30 mouse cellular contexts compared by ENCODE assay signal in the genomic region with DNA sequence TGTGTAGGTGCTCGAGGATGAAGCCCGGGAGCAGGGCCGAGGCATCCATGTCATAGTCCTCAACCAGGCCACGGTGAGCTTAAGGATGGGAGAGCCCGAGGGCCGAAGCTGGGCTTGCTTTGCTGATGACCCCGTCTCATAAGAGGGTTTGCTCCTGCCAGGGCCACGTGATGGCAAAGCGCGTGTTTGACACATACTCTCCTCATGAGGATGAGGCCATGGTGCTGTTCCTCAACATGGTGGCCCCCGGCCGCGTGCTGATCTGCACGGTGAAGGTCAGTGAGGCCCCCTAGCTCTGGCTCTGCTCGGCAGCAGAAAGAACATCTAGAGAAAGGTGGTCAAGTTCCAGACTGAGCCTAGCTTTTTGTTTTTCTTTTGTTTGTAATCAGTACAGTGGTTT. TPM values are rescaled to one million over a fixed set of nuclear protein-coding genes. Genes with fewer than 3 reads are reported as not detected.
"Had no signal": no experiment of that assay in that cellular context is flagged by ENCODE, and none has a peak within 500 bp of the region (broad histone marks: within the 10 kb centered on the region; RNA-seq: fewer than 3 reads in every experiment).

No protein-coding gene starts in this region.

- H3K27ac ChIP-seq: gastrocnemius, adult 2 months; heart, embryonic 10.5 days; hindbrain, embryonic 10.5 days; hindbrain, embryonic 12.5 days; hindbrain, embryonic 15.5 days; kidney, embryonic 15.5 days; kidney, postnatal 0 days; limb, embryonic 12.5 days; limb, embryonic 15.5 days; liver, embryonic 12.5 days had no signal

- H3K9ac ChIP-seq: heart, embryonic 12.5 days; hindbrain, embryonic 12.5 days; hindbrain, embryonic 15.5 days; kidney, embryonic 15.5 days; limb, embryonic 12.5 days; limb, embryonic 15.5 days; liver, embryonic 12.5 days had no signal

- DNase-seq: gastrocnemius, adult 2 months; gastrocnemius, postnatal 10 days; gastrocnemius, postnatal 25 days; heart, postnatal 10 days; heart, postnatal 4 days; kidney, adult 11 months; kidney, adult 2 months; kidney, adult 9 months; kidney, postnatal 14 days; kidney, postnatal 36 days; layer of hippocampus, adult 9-11 months; layer of hippocampus, postnatal 36 days; left cerebral cortex, postnatal 4 days had no signal

- H3K4me2 ChIP-seq: heart, embryonic 12.5 days; hindbrain, embryonic 12.5 days; hindbrain, embryonic 15.5 days; kidney, embryonic 15.5 days; limb, embryonic 12.5 days; limb, embryonic 15.5 days; liver, embryonic 12.5 days had no signal

- H3K9me3 ChIP-seq: heart, embryonic 10.5 days; heart, embryonic 12.5 days; hindbrain, embryonic 10.5 days; hindbrain, embryonic 12.5 days; hindbrain, embryonic 15.5 days; kidney, embryonic 15.5 days; limb, embryonic 12.5 days; limb, embryonic 15.5 days; liver, embryonic 12.5 days had no signal

- H3K27me3 ChIP-seq: heart, embryonic 12.5 days; hindbrain, embryonic 12.5 days; hindbrain, embryonic 15.5 days; kidney, embryonic 15.5 days; limb, embryonic 12.5 days; limb, embryonic 15.5 days; liver, embryonic 12.5 days had no signal

- ATAC-seq: forebrain, embryonic 16.5 days; inflammation-experienced regulatory T-cells, adult 6 months; liver, embryonic 12.5 days had no signal

- H3K4me3 ChIP-seq: gastrocnemius, adult 2 months; heart, embryonic 10.5 days; heart, embryonic 12.5 days; hindbrain, embryonic 10.5 days; hindbrain, embryonic 12.5 days; hindbrain, embryonic 15.5 days; kidney, embryonic 15.5 days; limb, embryonic 12.5 days; limb, embryonic 15.5 days; liver, embryonic 12.5 days had no signal

RNA-seq across cellular contexts. Expression of a gene that starts 14.7 kb away (rescaled TPM):
- polyA plus RNA-seq: heart, embryonic 12.5 days; hindbrain, embryonic 10.5 days; inflammation-experienced regulatory T-cells, adult 6 months; liver, embryonic 12.5 days had no signal

RNA-seq across cellular contexts. Expression of a gene that starts 20.5 kb away (rescaled TPM):
- polyA plus RNA-seq: forebrain, embryonic 16.5 days; frontal cortex, adult 2 months; heart, embryonic 10.5 days; heart, embryonic 12.5 days; heart, embryonic 14.5 days; heart, embryonic 16.5 days; hindbrain, embryonic 10.5 days; hindbrain, embryonic 12.5 days; hindbrain, embryonic 15.5 days; inflammation-experienced regulatory T-cells, adult 6 months; kidney, adult 2 months; kidney, embryonic 15.5 days; kidney, postnatal 0 days; large intestine, adult 2 months; limb, embryonic 12.5 days; limb, embryonic 15.5 days; liver, adult 2 months; liver, embryonic 12.5 days had no signal

RNA-seq across cellular contexts. Expression of a gene that starts 20.5 kb away (rescaled TPM):
- polyA plus RNA-seq: forebrain, embryonic 16.5 days; heart, embryonic 10.5 days; heart, embryonic 12.5 days; heart, embryonic 14.5 days; heart, embryonic 16.5 days; hindbrain, embryonic 10.5 days; hindbrain, embryonic 12.5 days; hindbrain, embryonic 15.5 days; inflammation-experienced regulatory T-cells, adult 6 months; kidney, adult 2 months; kidney, embryonic 15.5 days; kidney, postnatal 0 days; large intestine, adult 2 months; limb, embryonic 12.5 days; limb, embryonic 15.5 days; liver, adult 2 months; liver, embryonic 12.5 days had no signal
